Mouse (Mus musculus) embryonic fibroblast, embryonic 13.5 days (primary cell): ENCODE measurements around the gene Agap1. TPM values are rescaled to one million over a fixed set of nuclear protein-coding genes. Genes with fewer than 3 reads are reported as not detected.

Source experiments
- H3K27ac ChIP-seq: 2 replicates; pipeline ENCODE4 v1.5.1; 2012; ENCODE audit warnings: low read length, control low read depth, inconsistent platforms; ENCODE audit not compliant: insufficient read depth
- H3K4me1 ChIP-seq: 2 replicates; pipeline ENCODE4 v1.6.1; 2011; ENCODE audit warnings: low read length; ENCODE audit not compliant: control insufficient read depth, insufficient read depth
- H3K4me3 ChIP-seq: 2 replicates; pipeline ENCODE4 v1.5.1; 2011; ENCODE audit warnings: mild to moderate bottlenecking, control low read depth, low read length; ENCODE audit not compliant: insufficient read depth
- CTCF ChIP-seq: IDR thresholded peaks from 2 replicates; pipeline ENCODE4 v1.5.1; 2011; ENCODE audit warnings: mild to moderate bottlenecking, control low read depth, low read length, moderate library complexity, borderline replicate concordance; ENCODE audit not compliant: insufficient read depth
- POLR2A ChIP-seq: IDR thresholded peaks from 2 replicates; pipeline ENCODE4 v1.6.1; 2011; ENCODE audit warnings: low read depth, mild to moderate bottlenecking, control low read depth, low read length, moderate library complexity
- polyA plus RNA-seq: library from polyadenylated mRNA; stranded (reverse); fragments of >200 nt; gene quantifications from 2 replicates; pipeline ENCODE4 v1.2.4, GENCODE M21; 2011; ENCODE audit warnings: low read depth; ENCODE audit not compliant: missing spikeins, insufficient read length

Agap1 gene
- polyA plus RNA-seq, 1 experiment, result 32.1 TPM

DNA sequence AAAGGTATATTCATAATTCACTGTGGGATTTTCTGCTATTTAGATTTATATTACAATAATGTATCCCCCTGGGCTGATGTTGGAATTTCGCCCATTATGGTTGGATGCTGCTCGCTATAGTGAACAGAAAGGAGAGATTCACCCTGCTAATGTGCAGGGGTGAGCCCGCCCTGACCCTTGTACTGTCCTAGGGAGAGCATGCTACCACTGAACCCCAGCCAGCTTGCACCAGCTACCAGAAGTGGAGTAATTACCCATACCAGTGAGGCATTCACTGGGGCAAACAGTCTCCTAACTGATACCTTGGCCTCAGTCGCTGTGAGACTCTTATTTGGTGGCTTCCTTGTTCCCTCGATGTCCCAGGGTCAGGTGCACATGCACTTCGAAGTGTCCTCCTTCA, 281.4 kb downstream of the Agap1 start:
- no peak overlapping the region for H3K27ac ChIP-seq
- H3K4me3 ChIP-seq, result no peak overlapping the region
- no peaks in the 10 kb centered on the region for H3K4me1 ChIP-seq
- TF ChIP-seq POLR2A, result no peak
- TF ChIP-seq CTCF, result no peak

- TF ChIP-seq CTCF (no peak), POLR2A (no peak)
- H3K4me3 ChIP-seq, result no peak overlapping the region
- H3K27ac ChIP-seq, result no peak overlapping the region
- H3K4me1 ChIP-seq, result no peaks in the 10 kb centered on the region
Observed at GRCm38 (mm10) chr1:89739067-89739774, 284.6 kb downstream of the Agap1 start.

DNA sequence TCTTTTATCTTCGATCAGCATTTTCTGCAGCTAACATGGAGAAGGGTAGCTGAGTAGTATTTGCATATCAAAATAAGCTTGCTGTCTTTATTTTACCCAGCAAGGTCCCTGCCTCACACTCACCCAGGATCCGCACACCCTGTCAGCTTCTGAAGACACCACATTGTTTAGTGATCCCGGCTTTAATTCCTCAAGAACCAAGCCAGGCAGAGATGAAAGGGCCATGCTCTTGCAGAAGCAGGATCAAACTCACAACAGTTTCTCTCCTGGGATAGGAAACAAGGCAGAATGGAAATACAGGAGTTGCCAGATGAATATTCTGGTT, 285.1 kb downstream of the Agap1 start:
- TF ChIP-seq CTCF, result no peak
- TF ChIP-seq POLR2A, result no peak
- H3K4me1 ChIP-seq, result no peaks in the 10 kb centered on the region
- no peak overlapping the region for H3K27ac ChIP-seq
- no peak overlapping the region for H3K4me3 ChIP-seq

DNA sequence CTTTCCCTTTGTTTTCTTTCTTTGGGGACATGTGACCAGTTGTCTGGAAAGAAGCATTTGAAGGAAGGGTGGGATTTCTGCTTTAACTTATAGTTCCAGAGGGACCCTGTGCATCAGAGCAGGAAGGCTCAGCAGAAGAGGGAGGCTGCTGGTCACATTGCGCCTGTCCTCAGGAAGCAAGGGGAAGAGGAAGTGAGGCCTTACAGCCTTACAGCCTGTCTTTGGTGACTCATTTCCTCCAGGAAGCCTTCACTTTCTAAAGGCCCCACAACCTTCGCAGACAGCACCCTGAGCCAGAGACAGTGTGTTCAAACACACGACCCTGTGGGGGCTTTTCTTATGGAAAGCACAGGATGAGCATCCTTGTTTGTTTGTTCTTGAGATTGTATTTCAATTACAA, 287.8 kb downstream of the Agap1 start:
- no peak overlapping the region for H3K4me3 ChIP-seq
- no peaks in the 10 kb centered on the region for H3K4me1 ChIP-seq
- no peak overlapping the region for H3K27ac ChIP-seq
- TF ChIP-seq POLR2A (no peak), CTCF (no peak)

DNA sequence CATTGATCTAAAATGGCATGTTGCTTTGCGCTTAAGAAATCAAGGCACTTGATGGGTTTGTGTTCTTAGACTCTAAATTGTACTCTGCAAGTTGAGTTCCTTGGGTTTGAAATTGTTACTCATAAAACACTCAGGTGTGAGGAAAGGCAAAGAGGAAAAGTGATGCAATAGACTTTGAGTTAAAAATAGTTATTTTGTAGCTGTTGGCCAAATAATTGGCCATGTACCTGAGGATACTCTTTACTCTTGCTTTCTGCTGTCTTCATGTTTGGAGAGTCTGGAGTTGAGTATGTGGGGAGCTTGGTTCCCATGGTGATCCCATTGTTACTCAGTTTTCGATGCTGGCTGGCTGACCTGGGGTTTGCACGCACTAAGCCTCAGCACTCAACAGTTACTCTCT, 291.6 kb downstream of the Agap1 start:
- TF ChIP-seq POLR2A (no peak), CTCF (no peak)
- 0 out of 2 replicates have a peak, but pooled peaks cover 4% of the 10 kb centered on the region for H3K4me1 ChIP-seq
- no peak overlapping the region for H3K27ac ChIP-seq
- no peak overlapping the region for H3K4me3 ChIP-seq

- 0 out of 2 replicates have a peak, but pooled peaks cover 4% of the 10 kb centered on the region for H3K4me1 ChIP-seq
- H3K27ac ChIP-seq, result no peak overlapping the region
- TF ChIP-seq POLR2A (no peak), CTCF (no peak)
- H3K4me3 ChIP-seq, result no peak overlapping the region
Observed at GRCm38 (mm10) chr1:89749666-89750065, 295.1 kb downstream of the Agap1 start.

GRCm38 (mm10) chr1:89750495-89750894, 295.9 kb downstream of the Agap1 start:
- no peak for TF ChIP-seq POLR2A
- TF ChIP-seq CTCF, result no peak
- Histone ChIP-seq H3K27ac (no peak overlapping the region), H3K4me3 (no peak overlapping the region), H3K4me1 (0 out of 2 replicates have a peak, but pooled peaks cover 4% of the 10 kb centered on the region)

DNA sequence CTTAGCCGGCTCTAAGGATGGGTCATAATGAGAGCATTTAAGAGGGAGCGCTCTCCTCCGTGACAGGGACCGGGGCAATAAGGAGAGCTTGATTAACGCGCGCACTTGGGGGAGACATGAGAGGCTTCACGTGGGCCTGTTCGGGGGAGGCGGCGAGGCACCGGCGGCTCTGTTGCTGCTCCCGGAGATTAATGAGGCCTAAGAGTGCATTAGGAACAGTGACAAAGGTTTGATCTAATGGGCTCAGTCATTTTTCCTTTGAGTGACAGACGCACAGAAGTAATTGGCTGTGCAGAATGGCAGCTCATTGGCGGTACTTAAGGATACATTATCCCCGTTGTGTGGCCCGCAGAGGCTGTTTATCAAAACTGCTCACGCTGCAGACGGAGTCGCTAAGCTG, 296.3 kb downstream of the Agap1 start:
- Histone ChIP-seq H3K4me3 (no peak overlapping the region), H3K27ac (no peak overlapping the region), H3K4me1 (0 out of 2 replicates have a peak, but pooled peaks cover 4% of the 10 kb centered on the region)
- TF ChIP-seq CTCF (no peak), POLR2A (no peak)

GRCm38 (mm10) chr1:89751344-89751743, 296.7 kb downstream of the Agap1 start:
- 0 out of 2 replicates have a peak, but pooled peaks cover 4% of the 10 kb centered on the region for H3K4me1 ChIP-seq
- TF ChIP-seq CTCF (no peak), POLR2A (no peak)
- no peak overlapping the region for H3K27ac ChIP-seq
- no peak overlapping the region for H3K4me3 ChIP-seq

GRCm38 (mm10) chr1:89752659-89753058, 298.1 kb downstream of the Agap1 start:
- no peak overlapping the region for H3K4me3 ChIP-seq
- H3K27ac ChIP-seq, result no peak overlapping the region
- TF ChIP-seq POLR2A (no peak), CTCF (no peak)
- H3K4me1 ChIP-seq, result 0 out of 2 replicates have a peak, but pooled peaks cover 4% of the 10 kb centered on the region
